Comparison of ENCODE assay signal across 25 mouse cellular contexts in genomic region chr14:12085078-12085477, GRCm38 (mm10).
DNase-seq lines count a peak whose midpoint lies in the region; ATAC-seq and TF ChIP-seq lines count a peak whose summit lies in the region.
"Had no signal": no experiment of that assay in that cellular context is flagged by ENCODE, and none has a peak within 500 bp of the region (broad histone marks: within the 10 kb centered on the region; RNA-seq: fewer than 3 reads in every experiment).

No protein-coding gene starts in this region.

- peak; percentile 4 for DNase-seq in NIH3T3 (ENCODE audit: low read depth)
- DNase-seq in brain, adult 2 months (ENCODE audit: low read depth, low spot score), result peak; percentile 60
- peak; percentile 22 to 54 for DNase-seq in cerebellum, adult 2 months
- DNase-seq in cerebellum, postnatal 14 days, result peak; percentile 55 to 63
- no peak for DNase-seq in hindbrain, postnatal 0 days (ENCODE audit: low spot score)
- DNase-seq in adrenal gland, postnatal 14 days, result no peak
- DNase-seq: adrenal gland, adult 8-10 months; B cell, adult 2 months; heart, postnatal 10 days; kidney, adult 11 months; kidney, postnatal 14 days; layer of hippocampus, adult 9-11 months; lung, postnatal 36 days; right cerebral cortex, postnatal 4 days had no signal

- no peak overlapping the region for H3K9ac ChIP-seq in hindbrain, postnatal 0 days (replicated peaks; ENCODE audit: low read length)
- H3K9ac ChIP-seq: embryonic facial prominence, embryonic 13.5 days; heart, embryonic 13.5 days; hindbrain, embryonic 14.5 days; limb, embryonic 12.5 days; liver, embryonic 15.5 days; lung, embryonic 15.5 days; midbrain, embryonic 12.5 days; neural tube, embryonic 13.5 days had no signal

- H3K36me3 ChIP-seq in hindbrain, postnatal 0 days (ENCODE audit: insufficient read depth, low read length), result no peaks in the 10 kb centered on the region
- H3K36me3 ChIP-seq: embryonic facial prominence, embryonic 13.5 days; forebrain, embryonic 10.5 days; heart, embryonic 13.5 days; limb, embryonic 12.5 days; liver, embryonic 15.5 days; lung, embryonic 15.5 days; midbrain, embryonic 12.5 days; neural tube, embryonic 13.5 days had no signal

- 17% methylated on average over 4 of the region's 4 CpGs for WGBS in cerebellum, adult 2 months
- 66% methylated on average over 4 of the region's 4 CpGs for WGBS in hindbrain, postnatal 0 days

- no peak for TF ChIP-seq POLR2A in cerebellum, adult 2 months (IDR thresholded peaks at IDR 0.05; ENCODE audit: borderline replicate concordance, insufficient read depth, low read length)

- H3K4me2 ChIP-seq in hindbrain, postnatal 0 days (ENCODE audit: low read depth, low read length), result no peak overlapping the region
- H3K4me2 ChIP-seq: embryonic facial prominence, embryonic 13.5 days; heart, embryonic 13.5 days; hindbrain, embryonic 14.5 days; limb, embryonic 12.5 days; liver, embryonic 15.5 days; lung, embryonic 15.5 days; midbrain, embryonic 12.5 days; neural tube, embryonic 13.5 days had no signal

- no peak for ATAC-seq in hindbrain, postnatal 0 days
- ATAC-seq: forebrain, embryonic 16.5 days; inflammation-experienced regulatory T-cells, adult 6 months had no signal

- TF ChIP-seq CTCF in cerebellum, adult 2 months (IDR thresholded peaks at IDR 0.05; ENCODE audit: borderline replicate concordance, insufficient read depth, low read depth, low read length), result no peak
- no peak for TF ChIP-seq CTCF in hindbrain, postnatal 0 days (IDR thresholded peaks at IDR 0.05; ENCODE audit: low read depth)

- no peaks in the 10 kb centered on the region for H3K9me3 ChIP-seq in hindbrain, postnatal 0 days (ENCODE audit: low read length)
- H3K9me3 ChIP-seq: embryonic facial prominence, embryonic 13.5 days; forebrain, embryonic 10.5 days; heart, embryonic 13.5 days; limb, embryonic 12.5 days; liver, embryonic 15.5 days; lung, embryonic 15.5 days; midbrain, embryonic 12.5 days; neural tube, embryonic 13.5 days had no signal

- H3K4me3 ChIP-seq in cerebellum, adult 2 months (replicated peaks; ENCODE audit: insufficient read depth, low read depth, low read length), result no peak overlapping the region
- H3K4me3 ChIP-seq in hindbrain, postnatal 0 days (ENCODE audit: low read length), result no peak overlapping the region
- H3K4me3 ChIP-seq: embryonic facial prominence, embryonic 13.5 days; forebrain, embryonic 10.5 days; heart, embryonic 13.5 days; limb, embryonic 12.5 days; liver, embryonic 15.5 days; lung, embryonic 15.5 days; midbrain, embryonic 12.5 days; neural tube, embryonic 13.5 days had no signal

- no peak overlapping the region for H3K27ac ChIP-seq in cerebellum, adult 2 months (ENCODE audit: insufficient read depth, low read length)
- H3K27ac ChIP-seq in hindbrain, postnatal 0 days, result no peak overlapping the region
- H3K27ac ChIP-seq: forebrain, embryonic 10.5 days; heart, embryonic 13.5 days; limb, embryonic 12.5 days; liver, embryonic 15.5 days; midbrain, embryonic 12.5 days; neural tube, embryonic 13.5 days had no signal

- no peaks in the 10 kb centered on the region for H3K27me3 ChIP-seq in cerebellum, adult 2 months (ENCODE audit: control insufficient read depth, insufficient read depth, low read length)
- H3K27me3 ChIP-seq in hindbrain, postnatal 0 days (ENCODE audit: insufficient read depth, low read length), result no peaks in the 10 kb centered on the region
- H3K27me3 ChIP-seq: embryonic facial prominence, embryonic 13.5 days; heart, embryonic 13.5 days; limb, embryonic 12.5 days; liver, embryonic 15.5 days; lung, embryonic 15.5 days; midbrain, embryonic 12.5 days; neural tube, embryonic 13.5 days had no signal

- peaks cover 12% of the 10 kb centered on the region for H3K4me1 ChIP-seq in cerebellum, adult 2 months (ENCODE audit: control insufficient read depth, insufficient read depth, low read length)
- peaks cover 17% of the 10 kb centered on the region for H3K4me1 ChIP-seq in hindbrain, postnatal 0 days (ENCODE audit: insufficient read depth, low read length)
- H3K4me1 ChIP-seq: liver, embryonic 15.5 days had no signal

Comparison
In these comparisons a context has a peak if more than half of its experiments do, and no peak if none do; other contexts are left out.
1. DNase-seq: peak in NIH3T3 (single experiment), brain, adult 2 months (single experiment), cerebellum, adult 2 months (2 of 2) and cerebellum, postnatal 14 days (2 of 2); none in hindbrain, postnatal 0 days (single experiment) and adrenal gland, postnatal 14 days (single experiment).